Mouse (Mus musculus) E14TG2a.4 (cell line): Measurements from ENCODE around the gene Jph4.

Source experiments
- CTCF ChIP-seq: conservative IDR thresholded peaks from 2 replicates; pipeline ENCODE4 v1.5.1; 2014; ENCODE audit warnings: low read length
- POU5F1 ChIP-seq: IDR thresholded peaks from 2 replicates; pipeline ENCODE4 v1.6.1; 2014; ENCODE audit warnings: low read length, borderline replicate concordance

DNA sequence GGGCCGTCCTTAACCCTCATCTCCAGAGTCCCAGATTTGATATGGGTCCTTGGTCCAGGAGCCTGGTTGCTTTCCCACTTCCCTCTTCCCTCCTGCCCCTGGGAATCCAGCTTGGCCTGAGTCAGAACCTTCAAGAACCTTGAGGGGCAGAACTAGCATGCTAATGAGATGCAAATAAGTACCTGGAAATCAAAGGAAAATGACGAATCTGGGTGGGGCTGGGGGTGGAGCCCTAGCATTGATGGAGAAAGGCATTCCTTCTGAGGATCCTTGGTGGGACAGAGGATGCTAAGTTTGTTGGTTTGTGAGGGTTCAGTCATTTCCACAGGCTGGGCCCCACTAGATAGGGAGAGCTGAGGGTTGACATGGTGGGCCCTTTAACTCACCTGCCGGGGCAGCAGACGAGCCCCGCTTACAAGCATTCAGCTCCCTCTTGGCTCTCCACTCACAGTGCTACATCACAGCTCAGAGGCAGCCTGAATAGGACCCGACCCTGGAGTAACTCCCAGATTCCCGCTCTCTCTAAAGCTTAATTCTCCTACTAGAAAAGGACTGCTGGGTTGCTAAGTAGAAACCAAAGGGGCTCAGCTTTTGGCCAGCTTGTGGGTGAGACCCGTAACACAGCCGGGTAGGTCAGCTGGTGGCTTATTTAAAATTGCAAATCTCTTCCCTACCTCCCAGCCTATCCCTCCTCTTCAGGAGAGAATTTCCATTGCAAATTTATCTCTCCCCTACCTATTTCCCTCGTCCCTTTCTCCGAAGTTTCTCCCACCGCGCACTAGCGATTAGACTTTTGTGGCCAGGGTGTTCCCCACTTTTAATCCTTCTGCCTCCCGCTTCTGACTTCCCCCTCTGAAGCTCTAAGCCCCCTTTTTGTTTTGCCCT is 39.0 kb downstream of the Jph4 start:
- no peak for TF ChIP-seq CTCF
- no peak for TF ChIP-seq POU5F1
